Mouse (Mus musculus) embryonic facial prominence, embryonic 11.5 days (tissue): ENCODE data around the gene N4bp1. TPM values are rescaled to one million over a fixed set of nuclear protein-coding genes. Genes with fewer than 3 reads are reported as not detected.

Experiments
- ATAC-seq: fragments of 200-750 bp; cut with Nextera tagmentation; replicated peaks from 2 replicates; pipeline ENCODE4 v1.8.0; 2017; ENCODE audit warnings: low read depth; ENCODE audit not compliant: insufficient number of reproducible peaks, low FRiP score, low TSS enrichment
- DNase-seq: peaks from one replicate; pipeline ENCODE4 v3.0.0-alpha.2; 2015; ENCODE audit warnings: low spot score
- H3K27ac ChIP-seq: fragments of 300-500 bp; sonication (generic); replicated peaks from 2 replicates; pipeline ENCODE4 v1.5.1; 2014; ENCODE audit warnings: mild to moderate bottlenecking, low read depth, low read length, control low read depth
- H3K27me3 ChIP-seq: fragments of 300-500 bp; sonication (generic); 2 replicates; pipeline ENCODE4 v1.6.1; 2014; ENCODE audit warnings: mild to moderate bottlenecking, low read length, moderate library complexity, mixed read lengths; ENCODE audit not compliant: control insufficient read depth, insufficient read depth
- H3K36me3 ChIP-seq: fragments of 300-500 bp; sonication (generic); replicated peaks from 2 replicates; pipeline ENCODE4 v1.6.1; 2014; ENCODE audit warnings: low read depth, mild to moderate bottlenecking, low read length, moderate library complexity, mixed read lengths; ENCODE audit not compliant: control insufficient read depth, insufficient read depth
- H3K4me1 ChIP-seq: fragments of 300-500 bp; sonication (generic); 2 replicates; pipeline ENCODE4 v1.6.1; 2014; ENCODE audit warnings: low read length, mixed read lengths; ENCODE audit not compliant: control insufficient read depth, insufficient read depth
- H3K4me2 ChIP-seq: fragments of 300-500 bp; sonication (generic); 2 replicates; pipeline ENCODE4 v1.6.1; 2014; ENCODE audit warnings: low read depth, mild to moderate bottlenecking, control low read depth, low read length, moderate library complexity
- H3K4me3 ChIP-seq: fragments of 300-500 bp; sonication (generic); 2 replicates; pipeline ENCODE4 v1.5.1; 2014; ENCODE audit warnings: low read depth, low read length, control low read depth
- H3K9ac ChIP-seq: fragments of 300-500 bp; sonication (generic); replicated peaks from 2 replicates; pipeline ENCODE4 v1.6.1; 2014; ENCODE audit warnings: mild to moderate bottlenecking, control low read depth, low read length
- H3K9me3 ChIP-seq: fragments of 300-500 bp; sonication (generic); replicated peaks from 2 replicates; pipeline ENCODE4 v1.6.1; 2016; ENCODE audit warnings: mild to moderate bottlenecking, low read length, inconsistent platforms, mixed read lengths; ENCODE audit not compliant: control insufficient read depth
- WGBS: fragments of 180-500 bp; shearing (Covaris S2); extraction: QIAGEN DNeasy Blood & Tissue Kit; methylation state at CpG from one replicate; pipeline ENCODE4 v1.1.7; 2014; 5-methylcytosine and 5-hydroxymethylcytosine counted together
- polyA plus RNA-seq: library from polyadenylated mRNA; unstranded; fragments of >200 nt; fragmentation: Nextera tagmentation; extraction: Ambion mirVana; gene quantifications from 2 replicates; pipeline ENCODE4 v1.2.1, GENCODE M21; 2014

The N4bp1 gene
- polyA plus RNA-seq, 1 experiment from 2014 or later, result 11.2 TPM

- H3K27ac ChIP-seq, result no peak overlapping the region
- no peak for DNase-seq
- no peak overlapping the region for H3K4me2 ChIP-seq
- WGBS, result 96% methylated on average over 2 of the region's 2 CpGs
- H3K9ac ChIP-seq, result no peak overlapping the region
- H3K4me3 ChIP-seq, result no peak overlapping the region
- no peaks in the 10 kb centered on the region for H3K9me3 ChIP-seq
- H3K4me1 ChIP-seq, result no peaks in the 10 kb centered on the region
- ATAC-seq, result no peak
- no peaks in the 10 kb centered on the region for H3K27me3 ChIP-seq
- H3K36me3 ChIP-seq, result no peaks in the 10 kb centered on the region
These were observed 8.2 kb downstream of the N4bp1 start for GRCm38 (mm10) chr8:86876831-86877230.

DNA sequence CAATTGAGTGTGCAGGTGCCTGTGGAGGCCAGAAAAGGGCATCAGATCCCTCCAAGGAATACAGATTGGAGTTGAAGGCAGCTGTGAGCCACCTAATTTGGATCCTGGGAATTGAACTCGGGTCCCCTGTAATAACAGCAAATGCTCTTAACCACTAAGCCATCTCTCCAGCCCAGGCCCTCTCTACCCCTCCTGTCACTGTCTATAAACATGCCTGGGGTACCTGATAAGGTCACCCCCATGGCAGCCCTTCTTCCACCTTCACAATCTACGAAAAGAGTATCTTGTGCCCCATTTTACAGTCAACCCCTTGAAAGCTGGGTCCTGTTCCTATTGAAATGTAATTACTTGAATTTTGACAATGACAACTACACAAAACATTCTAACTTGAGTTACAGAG is 11.0 kb downstream of the N4bp1 start:
- no peaks in the 10 kb centered on the region for H3K4me1 ChIP-seq
- no peaks in the 10 kb centered on the region for H3K9me3 ChIP-seq
- DNase-seq (no peak), ATAC-seq (no peak)
- H3K27me3 ChIP-seq, result no peaks in the 10 kb centered on the region
- no peak overlapping the region for H3K4me2 ChIP-seq
- 88% methylated on average over 2 of the region's 2 CpGs for WGBS
- H3K9ac ChIP-seq, result no peak overlapping the region
- no peak overlapping the region for H3K4me3 ChIP-seq
- H3K27ac ChIP-seq, result no peak overlapping the region
- no peaks in the 10 kb centered on the region for H3K36me3 ChIP-seq

GRCm38 (mm10) chr8:86873151-86873550 is 11.9 kb downstream of the N4bp1 start:
- Histone ChIP-seq H3K4me3 (no peak overlapping the region), H3K4me1 (no peaks in the 10 kb centered on the region), H3K9me3 (no peaks in the 10 kb centered on the region), H3K9ac (no peak overlapping the region), H3K27me3 (no peaks in the 10 kb centered on the region), H3K36me3 (no peaks in the 10 kb centered on the region), H3K27ac (no peak overlapping the region), H3K4me2 (no peak overlapping the region)
- 78% methylated on average over 2 of the region's 2 CpGs for WGBS
- ATAC-seq, result no peak
- DNase-seq, result no peak

DNA sequence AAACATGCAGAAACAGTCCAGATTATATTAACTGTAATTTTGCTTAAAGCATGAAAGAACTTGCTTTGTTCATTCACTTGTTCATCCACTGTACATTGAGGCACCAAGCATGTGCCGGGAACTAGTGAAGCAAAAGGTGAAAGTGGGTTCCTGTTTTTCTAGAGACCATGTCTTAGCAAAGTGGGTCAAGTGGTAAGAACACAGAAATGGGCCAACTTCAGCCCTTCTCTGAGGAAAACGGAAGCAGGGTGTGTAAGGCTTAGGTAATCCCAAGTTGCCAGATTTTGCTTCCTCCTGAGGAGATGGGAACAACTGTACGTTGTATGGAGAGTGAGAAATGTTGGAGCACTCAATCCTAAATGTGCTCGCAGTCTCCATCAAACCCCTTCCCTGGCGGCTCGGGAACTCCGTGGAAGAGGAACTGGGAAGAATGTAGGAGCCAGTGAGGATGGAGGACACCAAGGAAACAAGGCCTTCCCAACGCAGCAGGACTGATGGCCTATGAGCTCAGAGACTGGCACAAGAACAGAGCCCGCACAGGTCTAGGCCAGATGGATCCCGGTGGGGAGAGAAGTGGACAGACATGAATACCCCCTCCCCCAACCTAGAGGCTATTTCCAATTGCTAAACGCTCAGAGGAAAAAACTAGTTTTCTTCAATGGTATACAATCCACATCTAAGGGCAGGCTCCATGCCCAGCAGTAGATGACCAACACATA is 12.8 kb downstream of the N4bp1 start:
- Histone ChIP-seq H3K9me3 (no peaks in the 10 kb centered on the region), H3K9ac (no peak overlapping the region), H3K4me2 (no peak overlapping the region), H3K27ac (no peak overlapping the region), H3K4me3 (no peak overlapping the region), H3K4me1 (no peaks in the 10 kb centered on the region), H3K36me3 (no peaks in the 10 kb centered on the region), H3K27me3 (no peaks in the 10 kb centered on the region)
- no peak for ATAC-seq
- WGBS, result 96% methylated on average over 11 of the region's 11 CpGs
- DNase-seq, result no peak

- Histone ChIP-seq H3K36me3 (no peaks in the 10 kb centered on the region), H3K27ac (no peak overlapping the region), H3K4me3 (no peak overlapping the region), H3K4me2 (no peak overlapping the region), H3K4me1 (no peaks in the 10 kb centered on the region), H3K9ac (no peak overlapping the region), H3K27me3 (no peaks in the 10 kb centered on the region), H3K9me3 (no peaks in the 10 kb centered on the region)
- WGBS, result 97% methylated on average over 2 of the region's 2 CpGs
- no peak for ATAC-seq
- DNase-seq, result no peak
These were observed 13.6 kb downstream of the N4bp1 start for GRCm38 (mm10) chr8:86871421-86871820.

GRCm38 (mm10) chr8:86870771-86871170 is 14.3 kb downstream of the N4bp1 start:
- H3K27me3 ChIP-seq, result no peaks in the 10 kb centered on the region
- H3K4me3 ChIP-seq, result no peak overlapping the region
- ATAC-seq, result no peak
- H3K36me3 ChIP-seq, result no peaks in the 10 kb centered on the region
- no peak overlapping the region for H3K9ac ChIP-seq
- H3K4me1 ChIP-seq, result no peaks in the 10 kb centered on the region
- no peak overlapping the region for H3K4me2 ChIP-seq
- 76% methylated on average over 2 of the region's 2 CpGs for WGBS
- no peak for DNase-seq
- no peaks in the 10 kb centered on the region for H3K9me3 ChIP-seq
- H3K27ac ChIP-seq, result no peak overlapping the region

- H3K4me2 ChIP-seq, result no peak overlapping the region
- no peak overlapping the region for H3K9ac ChIP-seq
- ATAC-seq (no peak), DNase-seq (no peak)
- no peak overlapping the region for H3K27ac ChIP-seq
- no peaks in the 10 kb centered on the region for H3K4me1 ChIP-seq
- no peaks in the 10 kb centered on the region for H3K27me3 ChIP-seq
- H3K9me3 ChIP-seq, result no peaks in the 10 kb centered on the region
- no peaks in the 10 kb centered on the region for H3K36me3 ChIP-seq
- 90% methylated on average over 3 of the region's 3 CpGs for WGBS
- H3K4me3 ChIP-seq, result no peak overlapping the region
These were observed 17.0 kb downstream of the N4bp1 start for GRCm38 (mm10) chr8:86868041-86868440.

- 91% methylated on average over 4 of the region's 4 CpGs for WGBS
- no peak overlapping the region for H3K4me3 ChIP-seq
- H3K9me3 ChIP-seq, result no peaks in the 10 kb centered on the region
- no peaks in the 10 kb centered on the region for H3K27me3 ChIP-seq
- DNase-seq (no peak), ATAC-seq (no peak)
- H3K27ac ChIP-seq, result no peak overlapping the region
- no peaks in the 10 kb centered on the region for H3K4me1 ChIP-seq
- H3K9ac ChIP-seq, result no peak overlapping the region
- H3K36me3 ChIP-seq, result no peaks in the 10 kb centered on the region
- no peak overlapping the region for H3K4me2 ChIP-seq
These were observed 20.3 kb downstream of the N4bp1 start for GRCm38 (mm10) chr8:86864764-86865163.
